Mouse (Mus musculus): Measurements from ENCODE around the gene Ltbp1. TPM values are rescaled to one million over a fixed set of nuclear protein-coding genes. Genes with fewer than 3 reads are reported as not detected.

The Ltbp1 gene
- polyA plus RNA-seq (2014; fragmentation: Nextera tagmentation; extraction: Ambion mirVana), result 4.2 and 5.0 TPM in 2 replicates

GRCm38 (mm10) chr17:75005281-75005684 lies at the start of gene Ltbp1:
Gene Ltbp1 (plus strand): TSS chr17:75005568.
- no peaks in the 10 kb centered on the region for H3K36me3 ChIP-seq (ENCODE audit: control insufficient read depth, insufficient read depth, low read length)
- no peaks in the 10 kb centered on the region for H3K27me3 ChIP-seq (ENCODE audit: control insufficient read depth, insufficient read depth, low read length)
- H3K4me3 ChIP-seq (ENCODE audit: low read depth, low read length), result peak within 1 kb of the TSS; percentile 79
- 0% methylated on average over 27 of the region's 27 CpGs for WGBS
- H3K4me1 ChIP-seq (replicated peaks; ENCODE audit: control insufficient read depth, insufficient read depth, low read length), result no peaks in the 10 kb centered on the region; the same call in 1 of the 2 replicates
- H3K9me3 ChIP-seq (ENCODE audit: control insufficient read depth, low read length), result no peaks in the 10 kb centered on the region
- H3K9ac ChIP-seq (ENCODE audit: low read length), result peak within 1 kb of the TSS; percentile 75
- ATAC-seq (replicated peaks; ENCODE audit: low FRiP score) (peak; percentile 84), DNase-seq (ENCODE audit: low spot score) (no peak)
- H3K27ac ChIP-seq (ENCODE audit: low read depth, low read length), result no peak within 1 kb of the TSS
- peak within 1 kb of the TSS; percentile 96 for H3K4me2 ChIP-seq (ENCODE audit: low read depth, low read length, severe bottlenecking)

DNA sequence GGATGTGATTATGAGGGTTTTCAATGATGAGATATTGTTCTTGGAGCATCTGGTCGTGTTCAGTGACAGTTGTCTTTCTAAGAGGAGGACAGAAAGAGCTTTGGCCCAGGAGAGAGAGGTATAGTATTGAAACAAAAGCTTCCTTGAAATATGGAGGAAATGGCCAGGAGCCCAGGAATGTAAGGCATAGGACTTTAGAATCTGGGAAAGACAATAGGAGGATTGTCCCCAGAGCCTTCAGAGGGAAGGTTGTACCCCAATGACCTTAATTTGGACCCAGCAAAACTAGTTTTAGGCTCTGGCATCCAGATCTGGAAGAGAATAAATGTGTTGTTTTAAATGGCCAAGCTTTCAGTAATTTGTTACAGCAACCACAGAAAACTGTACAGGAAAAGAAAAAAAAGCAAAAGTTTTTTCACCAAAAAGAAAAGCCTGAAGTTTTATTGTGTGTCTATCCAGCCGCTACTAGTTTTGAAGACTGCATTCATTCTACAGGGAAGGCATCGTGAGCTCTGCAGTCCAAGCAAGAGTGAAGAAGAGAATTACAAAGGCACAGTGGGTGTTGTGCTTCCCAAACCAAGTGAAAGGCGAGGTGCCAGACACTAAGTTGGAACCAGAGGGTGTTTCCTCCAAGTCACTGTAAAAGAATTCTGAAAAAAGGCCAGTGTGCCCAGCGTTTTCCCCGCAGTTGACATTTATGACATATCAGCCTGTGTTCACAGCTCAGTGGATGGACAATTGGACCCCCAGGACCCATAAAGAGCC lies 45.7 kb upstream of the Ltbp1 start:
- H3K9ac ChIP-seq (ENCODE audit: low read length), result no peak overlapping the region
- no peak overlapping the region for H3K27ac ChIP-seq (ENCODE audit: low read depth, low read length)
- no peak overlapping the region for H3K4me2 ChIP-seq (ENCODE audit: low read depth, low read length, severe bottlenecking)
- no peak for DNase-seq (ENCODE audit: low spot score)
- H3K4me1 ChIP-seq (replicated peaks; ENCODE audit: control insufficient read depth, insufficient read depth, low read length), result no peaks in the 10 kb centered on the region
- no peaks in the 10 kb centered on the region for H3K27me3 ChIP-seq (ENCODE audit: control insufficient read depth, insufficient read depth, low read length)
- no peaks in the 10 kb centered on the region for H3K9me3 ChIP-seq (ENCODE audit: control insufficient read depth, low read length)
- no peaks in the 10 kb centered on the region for H3K36me3 ChIP-seq (ENCODE audit: control insufficient read depth, insufficient read depth, low read length)
- no peak for ATAC-seq (replicated peaks; ENCODE audit: low FRiP score)
- 50% methylated on average over 6 of the region's 6 CpGs for WGBS
- H3K4me3 ChIP-seq (ENCODE audit: low read depth, low read length), result no peak overlapping the region

GRCm38 (mm10) chr17:74963222-74963621 lies 42.1 kb upstream of the Ltbp1 start:
- Histone ChIP-seq H3K4me3 (ENCODE audit: low read depth, low read length) (no peak overlapping the region), H3K4me1 (replicated peaks; ENCODE audit: control insufficient read depth, insufficient read depth, low read length) (no peaks in the 10 kb centered on the region), H3K4me2 (ENCODE audit: low read depth, low read length, severe bottlenecking) (no peak overlapping the region), H3K9me3 (ENCODE audit: control insufficient read depth, low read length) (no peaks in the 10 kb centered on the region), H3K36me3 (ENCODE audit: control insufficient read depth, insufficient read depth, low read length) (no peaks in the 10 kb centered on the region), H3K9ac (ENCODE audit: low read length) (no peak overlapping the region), H3K27ac (ENCODE audit: low read depth, low read length) (no peak overlapping the region), H3K27me3 (ENCODE audit: control insufficient read depth, insufficient read depth, low read length) (no peaks in the 10 kb centered on the region)
- no peak for ATAC-seq (replicated peaks; ENCODE audit: low FRiP score)
- 92% methylated on average over 8 of the region's 8 CpGs for WGBS
- no peak for DNase-seq (ENCODE audit: low spot score)

DNA sequence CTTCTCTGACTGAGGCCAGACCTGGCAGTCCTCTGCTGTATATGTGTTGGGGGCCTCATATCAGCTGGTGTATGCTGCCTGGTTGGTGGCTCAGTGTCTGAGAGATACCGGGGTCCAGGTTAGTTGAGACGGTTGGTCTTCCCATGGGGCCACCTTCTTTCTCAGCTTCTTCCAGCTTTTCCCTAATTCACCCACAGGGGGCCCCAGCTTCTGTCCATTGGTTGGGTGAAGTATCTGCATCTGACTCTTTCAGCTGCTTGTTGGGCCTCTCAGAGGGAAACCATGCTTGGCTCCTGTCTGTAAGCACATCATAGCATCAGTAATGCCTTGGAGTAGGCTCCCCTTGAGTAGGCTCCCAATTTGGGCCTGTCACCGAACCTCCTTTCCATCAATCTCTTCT lies 41.5 kb upstream of the Ltbp1 start:
- Histone ChIP-seq H3K4me1 (replicated peaks; ENCODE audit: control insufficient read depth, insufficient read depth, low read length) (no peaks in the 10 kb centered on the region), H3K4me2 (ENCODE audit: low read depth, low read length, severe bottlenecking) (no peak overlapping the region), H3K9ac (ENCODE audit: low read length) (no peak overlapping the region), H3K9me3 (ENCODE audit: control insufficient read depth, low read length) (no peaks in the 10 kb centered on the region), H3K27me3 (ENCODE audit: control insufficient read depth, insufficient read depth, low read length) (no peaks in the 10 kb centered on the region), H3K36me3 (ENCODE audit: control insufficient read depth, insufficient read depth, low read length) (no peaks in the 10 kb centered on the region), H3K27ac (ENCODE audit: low read depth, low read length) (no peak overlapping the region), H3K4me3 (ENCODE audit: low read depth, low read length) (no peak overlapping the region)
- no peak for ATAC-seq (replicated peaks; ENCODE audit: low FRiP score)
- DNase-seq (ENCODE audit: low spot score), result no peak
- WGBS, result 91% methylated on average over 3 of the region's 3 CpGs

- no peak for ATAC-seq (replicated peaks; ENCODE audit: low FRiP score)
These were observed 38.0 kb upstream of the Ltbp1 start for GRCm38 (mm10) chr17:74967298-74967848.

GRCm38 (mm10) chr17:74968152-74968712 lies 37.1 kb upstream of the Ltbp1 start:
- Histone ChIP-seq H3K36me3 (ENCODE audit: control insufficient read depth, insufficient read depth, low read length) (no peaks in the 10 kb centered on the region), H3K9ac (ENCODE audit: low read length) (no peak overlapping the region), H3K27me3 (ENCODE audit: control insufficient read depth, insufficient read depth, low read length) (no peaks in the 10 kb centered on the region), H3K27ac (ENCODE audit: low read depth, low read length) (no peak overlapping the region), H3K4me1 (replicated peaks; ENCODE audit: control insufficient read depth, insufficient read depth, low read length) (no peaks in the 10 kb centered on the region), H3K4me2 (ENCODE audit: low read depth, low read length, severe bottlenecking) (no peak overlapping the region), H3K9me3 (ENCODE audit: control insufficient read depth, low read length) (no peaks in the 10 kb centered on the region), H3K4me3 (ENCODE audit: low read depth, low read length) (no peak overlapping the region)
- ATAC-seq (replicated peaks; ENCODE audit: low FRiP score), result no peak
- DNase-seq (ENCODE audit: low spot score), result no peak
- 63% methylated on average over 9 of the region's 9 CpGs for WGBS

More at GRCm38 (mm10) chr17:74967298-74967848, 38.0 kb upstream of the Ltbp1 start:
- Histone ChIP-seq H3K9ac (ENCODE audit: low read length) (no peak overlapping the region), H3K36me3 (ENCODE audit: control insufficient read depth, insufficient read depth, low read length) (no peaks in the 10 kb centered on the region), H3K9me3 (ENCODE audit: control insufficient read depth, low read length) (no peaks in the 10 kb centered on the region), H3K27ac (ENCODE audit: low read depth, low read length) (no peak overlapping the region), H3K4me2 (ENCODE audit: low read depth, low read length, severe bottlenecking) (no peak overlapping the region), H3K4me3 (ENCODE audit: low read depth, low read length) (no peak overlapping the region), H3K4me1 (replicated peaks; ENCODE audit: control insufficient read depth, insufficient read depth, low read length) (no peaks in the 10 kb centered on the region), H3K27me3 (ENCODE audit: control insufficient read depth, insufficient read depth, low read length) (no peaks in the 10 kb centered on the region)
- no peak for DNase-seq (ENCODE audit: low spot score)
- WGBS, result 32% methylated on average over 7 of the region's 7 CpGs

DNA sequence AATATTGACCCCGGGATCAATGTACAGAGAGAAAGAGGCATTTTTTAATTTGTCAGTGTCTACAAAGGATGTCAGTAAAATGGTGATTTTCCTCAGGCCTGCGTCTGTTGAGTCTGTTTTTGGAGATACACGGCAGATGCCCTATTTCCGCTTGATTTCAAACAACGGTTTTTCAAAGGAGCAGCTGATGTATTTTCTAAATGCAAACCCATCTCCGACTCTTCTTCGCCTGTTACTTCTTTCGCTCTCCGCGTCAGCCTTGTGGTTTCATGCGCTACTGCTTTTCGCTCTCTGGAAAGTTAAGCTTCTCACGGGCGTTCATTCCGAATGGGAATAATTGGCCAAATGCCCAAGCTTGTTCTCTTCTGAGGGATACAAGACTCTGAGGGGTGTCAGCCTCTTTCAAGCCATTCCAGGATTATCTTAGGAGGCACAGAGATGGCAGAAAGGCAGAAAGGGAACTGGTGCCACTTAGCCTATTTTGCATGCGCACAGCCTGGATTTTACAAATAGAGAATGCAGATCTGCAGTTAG lies 36.6 kb upstream of the Ltbp1 start:
- Histone ChIP-seq H3K9me3 (ENCODE audit: control insufficient read depth, low read length) (no peaks in the 10 kb centered on the region), H3K4me3 (ENCODE audit: low read depth, low read length) (no peak overlapping the region), H3K4me1 (replicated peaks; ENCODE audit: control insufficient read depth, insufficient read depth, low read length) (no peaks in the 10 kb centered on the region), H3K4me2 (ENCODE audit: low read depth, low read length, severe bottlenecking) (no peak overlapping the region), H3K36me3 (ENCODE audit: control insufficient read depth, insufficient read depth, low read length) (no peaks in the 10 kb centered on the region), H3K27me3 (ENCODE audit: control insufficient read depth, insufficient read depth, low read length) (no peaks in the 10 kb centered on the region), H3K27ac (ENCODE audit: low read depth, low read length) (no peak overlapping the region), H3K9ac (ENCODE audit: low read length) (no peak overlapping the region)
- DNase-seq (ENCODE audit: low spot score), result no peak
- ATAC-seq (replicated peaks; ENCODE audit: low FRiP score), result no peak
- WGBS, result 71% methylated on average over 16 of the region's 16 CpGs

DNA sequence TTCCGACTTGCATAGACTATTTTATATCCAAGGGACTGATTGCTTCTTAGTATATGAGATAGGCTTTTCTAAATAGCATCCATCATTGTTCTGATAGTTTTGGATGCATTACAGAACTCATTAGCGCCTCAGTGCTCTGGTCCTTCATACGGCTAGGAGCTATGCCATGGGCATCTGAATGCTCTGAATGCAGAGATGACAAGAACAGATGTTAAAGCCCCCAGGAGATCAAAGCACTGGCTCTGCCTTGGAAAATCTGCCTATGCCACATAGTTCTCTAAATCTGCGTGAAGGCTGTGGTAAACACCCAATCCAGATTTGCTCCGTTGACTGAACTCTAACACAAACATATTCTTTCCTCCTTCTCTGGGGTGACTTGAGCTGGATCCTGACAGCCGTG lies 30.2 kb upstream of the Ltbp1 start:
- no peaks in the 10 kb centered on the region for H3K36me3 ChIP-seq (ENCODE audit: control insufficient read depth, insufficient read depth, low read length)
- no peaks in the 10 kb centered on the region for H3K9me3 ChIP-seq (ENCODE audit: control insufficient read depth, low read length)
- no peak for DNase-seq (ENCODE audit: low spot score)
- H3K9ac ChIP-seq (ENCODE audit: low read length), result no peak overlapping the region
- WGBS, result 86% methylated on average over 6 of the region's 6 CpGs
- no peak overlapping the region for H3K4me3 ChIP-seq (ENCODE audit: low read depth, low read length)
- H3K27me3 ChIP-seq (ENCODE audit: control insufficient read depth, insufficient read depth, low read length), result no peaks in the 10 kb centered on the region
- no peaks in the 10 kb centered on the region for H3K4me1 ChIP-seq (replicated peaks; ENCODE audit: control insufficient read depth, insufficient read depth, low read length)
- no peak overlapping the region for H3K27ac ChIP-seq (ENCODE audit: low read depth, low read length)
- H3K4me2 ChIP-seq (ENCODE audit: low read depth, low read length, severe bottlenecking), result no peak overlapping the region
- no peak for ATAC-seq (replicated peaks; ENCODE audit: low FRiP score)

All from forebrain, embryonic 11.5 days (tissue).